Comparison of ENCODE assay signal across 19 mouse cellular contexts in genomic region chr8:109399616-109400015, GRCm38 (mm10).
DNase-seq lines count a peak whose midpoint lies in the region; ATAC-seq lines count a peak whose summit lies in the region.
"Had no signal": no experiment of that assay in that cellular context is flagged by ENCODE, and none has a peak within 500 bp of the region (broad histone marks: within the 10 kb centered on the region; RNA-seq: fewer than 3 reads in every experiment).

No protein-coding gene starts in this region.

- no peak for ATAC-seq in hindbrain, embryonic 14.5 days (ENCODE audit: low FRiP score)
- ATAC-seq in hindbrain, embryonic 11.5 days (ENCODE audit: low FRiP score): no peak
- ATAC-seq in midbrain, embryonic 12.5 days (ENCODE audit: low FRiP score, low read depth): no peak
- no peak for ATAC-seq in midbrain, embryonic 11.5 days (ENCODE audit: low FRiP score)
- no peak for ATAC-seq in midbrain, embryonic 15.5 days (replicated peaks)
- no peak for ATAC-seq in stomach, embryonic 16.5 days (ENCODE audit: insufficient read depth, low FRiP score)
- ATAC-seq: intestine, embryonic 16.5 days had no signal

- no peak overlapping the region for H3K9ac ChIP-seq in hindbrain, embryonic 14.5 days
- no peak overlapping the region for H3K9ac ChIP-seq in hindbrain, embryonic 11.5 days (ENCODE audit: low read depth, low read length)
- no peak overlapping the region for H3K9ac ChIP-seq in midbrain, embryonic 12.5 days (replicated peaks)
- H3K9ac ChIP-seq in midbrain, embryonic 11.5 days (ENCODE audit: low read length): no peak overlapping the region
- H3K9ac ChIP-seq in midbrain, embryonic 15.5 days: no peak overlapping the region
- H3K9ac ChIP-seq in stomach, embryonic 16.5 days (ENCODE audit: low read length): no peak overlapping the region
- H3K9ac ChIP-seq: embryonic facial prominence, embryonic 15.5 days had no signal

- H3K4me2 ChIP-seq in hindbrain, embryonic 14.5 days (replicated peaks): no peak overlapping the region; the same call in 1 of the 2 replicates
- H3K4me2 ChIP-seq in hindbrain, embryonic 11.5 days (replicated peaks; ENCODE audit: low read depth, low read length): no peak overlapping the region
- no peak overlapping the region for H3K4me2 ChIP-seq in midbrain, embryonic 12.5 days (replicated peaks)
- H3K4me2 ChIP-seq in midbrain, embryonic 11.5 days: no peak overlapping the region
- no peak overlapping the region; the same call in 1 of the 2 replicates for H3K4me2 ChIP-seq in midbrain, embryonic 15.5 days
- peak overlapping the region; percentile 24 for H3K4me2 ChIP-seq in stomach, embryonic 16.5 days (ENCODE audit: low read depth, low read length)
- H3K4me2 ChIP-seq: embryonic facial prominence, embryonic 15.5 days; liver, embryonic 11.5 days had no signal

- no peaks in the 10 kb centered on the region for H3K36me3 ChIP-seq in hindbrain, embryonic 14.5 days (replicated peaks; ENCODE audit: control insufficient read depth, insufficient read depth)
- H3K36me3 ChIP-seq in hindbrain, embryonic 11.5 days (ENCODE audit: control insufficient read depth, insufficient read depth, low read length): no peaks in the 10 kb centered on the region
- H3K36me3 ChIP-seq in midbrain, embryonic 12.5 days: no peaks in the 10 kb centered on the region
- H3K36me3 ChIP-seq in midbrain, embryonic 11.5 days (ENCODE audit: control insufficient read depth, insufficient read depth, low read length): no peaks in the 10 kb centered on the region
- H3K36me3 ChIP-seq in midbrain, embryonic 15.5 days (replicated peaks): no peaks in the 10 kb centered on the region
- H3K36me3 ChIP-seq in stomach, embryonic 16.5 days (ENCODE audit: control insufficient read depth, insufficient read depth, low read length): no peaks in the 10 kb centered on the region
- H3K36me3 ChIP-seq: embryonic facial prominence, embryonic 15.5 days had no signal

- H3K27ac ChIP-seq in hindbrain, embryonic 14.5 days: 0 out of 2 replicates have a peak overlapping the region, but pooled peaks have one; percentile 56
- no peak overlapping the region for H3K27ac ChIP-seq in hindbrain, embryonic 11.5 days (ENCODE audit: low read depth, low read length)
- peak overlapping the region; percentile 46; the same call in 1 of the 2 replicates for H3K27ac ChIP-seq in midbrain, embryonic 12.5 days (replicated peaks)
- H3K27ac ChIP-seq in midbrain, embryonic 11.5 days (ENCODE audit: low read depth, low read length): no peak overlapping the region
- H3K27ac ChIP-seq in midbrain, embryonic 15.5 days: peak overlapping the region; percentile 51
- no peak overlapping the region for H3K27ac ChIP-seq in stomach, embryonic 16.5 days (ENCODE audit: low read length)
- H3K27ac ChIP-seq: embryonic facial prominence, embryonic 15.5 days; heart, adult 2 months had no signal

- WGBS in hindbrain, embryonic 14.5 days: 63% methylated on average over 11 of the region's 11 CpGs
- WGBS in hindbrain, embryonic 11.5 days: 73% methylated on average over 11 of the region's 11 CpGs
- 65% methylated on average over 11 of the region's 11 CpGs for WGBS in midbrain, embryonic 12.5 days
- WGBS in midbrain, embryonic 11.5 days: 76% methylated on average over 11 of the region's 11 CpGs
- 44% methylated on average over 11 of the region's 11 CpGs for WGBS in midbrain, embryonic 15.5 days
- WGBS in stomach, embryonic 16.5 days: 43% methylated on average over 11 of the region's 11 CpGs

- peaks cover 7% of the 10 kb centered on the region; the same call in 1 of the 2 replicates for H3K4me1 ChIP-seq in hindbrain, embryonic 14.5 days (replicated peaks; ENCODE audit: control insufficient read depth, insufficient read depth, low read length)
- no peaks in the 10 kb centered on the region for H3K4me1 ChIP-seq in hindbrain, embryonic 11.5 days (replicated peaks; ENCODE audit: control insufficient read depth, insufficient read depth, low read length)
- 0 out of 2 replicates have a peak, but pooled peaks cover 3% of the 10 kb centered on the region for H3K4me1 ChIP-seq in midbrain, embryonic 12.5 days
- no peaks in the 10 kb centered on the region for H3K4me1 ChIP-seq in midbrain, embryonic 11.5 days (ENCODE audit: control insufficient read depth, insufficient read depth, low read length)
- H3K4me1 ChIP-seq in midbrain, embryonic 15.5 days: peaks cover 3% of the 10 kb centered on the region; the same call in 1 of the 2 replicates
- H3K4me1 ChIP-seq in stomach, embryonic 16.5 days (ENCODE audit: control insufficient read depth, insufficient read depth, low read length): no peaks in the 10 kb centered on the region
- H3K4me1 ChIP-seq: embryonic facial prominence, embryonic 15.5 days had no signal

- DNase-seq in hindbrain, embryonic 14.5 days (ENCODE audit: low spot score): no peak
- DNase-seq in hindbrain, embryonic 11.5 days (ENCODE audit: low spot score): no peak
- DNase-seq in midbrain, embryonic 11.5 days (ENCODE audit: low spot score, missing footprints): no peak
- DNase-seq in testis, postnatal 14 days (ENCODE audit: low spot score): no peak
- DNase-seq: B cell, adult 2 months; cerebellum, adult 2 months; cerebellum, postnatal 36 days; gastrocnemius, postnatal 10 days; heart, adult 2 months; heart, postnatal 4 days; kidney, postnatal 4 days; lung, adult 2 months; thymus, adult 2 months had no signal

- H3K4me3 ChIP-seq in hindbrain, embryonic 14.5 days (replicated peaks; ENCODE audit: low read length): no peak overlapping the region
- H3K4me3 ChIP-seq in hindbrain, embryonic 11.5 days (ENCODE audit: low read depth, low read length): no peak overlapping the region
- H3K4me3 ChIP-seq in midbrain, embryonic 12.5 days: no peak overlapping the region
- no peak overlapping the region for H3K4me3 ChIP-seq in midbrain, embryonic 11.5 days (ENCODE audit: low read depth, low read length)
- no peak overlapping the region for H3K4me3 ChIP-seq in midbrain, embryonic 15.5 days
- no peak overlapping the region for H3K4me3 ChIP-seq in stomach, embryonic 16.5 days (replicated peaks; ENCODE audit: low read length)
- H3K4me3 ChIP-seq: embryonic facial prominence, embryonic 15.5 days; heart, adult 2 months had no signal

- H3K9me3 ChIP-seq in hindbrain, embryonic 14.5 days (ENCODE audit: control insufficient read depth, low read length): no peaks in the 10 kb centered on the region
- H3K9me3 ChIP-seq in hindbrain, embryonic 11.5 days (ENCODE audit: control insufficient read depth, low read length): 0 out of 2 replicates have a peak, but pooled peaks cover 4% of the 10 kb centered on the region
- H3K9me3 ChIP-seq in midbrain, embryonic 12.5 days: 0 out of 2 replicates have a peak, but pooled peaks cover 7% of the 10 kb centered on the region
- no peaks in the 10 kb centered on the region for H3K9me3 ChIP-seq in midbrain, embryonic 11.5 days (ENCODE audit: control insufficient read depth, low read length)
- no peaks in the 10 kb centered on the region for H3K9me3 ChIP-seq in midbrain, embryonic 15.5 days
- H3K9me3 ChIP-seq in stomach, embryonic 16.5 days (replicated peaks; ENCODE audit: control insufficient read depth, low read length): 0 out of 2 replicates have a peak, but pooled peaks cover 4% of the 10 kb centered on the region
- H3K9me3 ChIP-seq: embryonic facial prominence, embryonic 15.5 days had no signal

- H3K27me3 ChIP-seq in hindbrain, embryonic 14.5 days (ENCODE audit: control insufficient read depth, insufficient read depth, low read length): no peaks in the 10 kb centered on the region
- H3K27me3 ChIP-seq in hindbrain, embryonic 11.5 days (ENCODE audit: control insufficient read depth, insufficient read depth, low read length): no peaks in the 10 kb centered on the region
- H3K27me3 ChIP-seq in midbrain, embryonic 12.5 days: no peaks in the 10 kb centered on the region
- H3K27me3 ChIP-seq in midbrain, embryonic 11.5 days (ENCODE audit: control insufficient read depth, insufficient read depth, low read length): no peaks in the 10 kb centered on the region
- no peaks in the 10 kb centered on the region for H3K27me3 ChIP-seq in midbrain, embryonic 15.5 days (replicated peaks)
- no peaks in the 10 kb centered on the region; the same call in 1 of the 2 replicates for H3K27me3 ChIP-seq in stomach, embryonic 16.5 days (ENCODE audit: control insufficient read depth, insufficient read depth, low read length)
- H3K27me3 ChIP-seq: embryonic facial prominence, embryonic 15.5 days had no signal

Comparison
In these comparisons a context has a peak if more than half of its experiments do, and no peak if none do; other contexts are left out.
1. H3K27ac ChIP-seq: peak in hindbrain, embryonic 14.5 days (single experiment), midbrain, embryonic 12.5 days (single experiment) and midbrain, embryonic 15.5 days (single experiment); none in hindbrain, embryonic 11.5 days (single experiment), midbrain, embryonic 11.5 days (single experiment) and stomach, embryonic 16.5 days (single experiment).